Mouse (Mus musculus) kidney, postnatal 10 days (tissue): Measurements from ENCODE around the gene Cdc42.

ENCODE experiments used
- DNase-seq: peaks from one replicate; pipeline ENCODE4 v3.0.0; 2021; ENCODE audit warnings: mixed read lengths

Gene Cdc42

GRCm38 (mm10) chr4:137282584-137283406 is 74.7 kb downstream of the Cdc42 start:
- no peak for DNase-seq

DNA sequence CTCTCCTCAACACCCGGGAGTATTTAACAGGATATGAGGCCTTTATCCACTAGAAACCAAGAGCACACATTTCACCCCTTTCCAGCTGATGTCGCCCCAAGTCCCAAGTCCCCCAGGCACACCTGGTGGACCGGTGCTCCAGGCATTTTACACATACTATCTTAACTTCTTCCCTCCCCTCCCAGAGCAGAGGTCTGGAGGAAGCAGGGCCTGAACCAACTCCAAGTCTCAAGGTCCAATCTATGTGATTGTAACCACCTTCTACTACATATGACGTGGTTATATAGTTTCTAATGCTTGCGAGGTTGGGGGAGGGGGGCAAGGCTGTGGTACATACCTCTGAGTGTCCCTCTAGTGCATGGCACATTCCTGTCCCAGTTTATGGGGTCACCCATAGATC is 75.4 kb downstream of the Cdc42 start:
- DNase-seq: no peak

GRCm38 (mm10) chr4:137281273-137281672 is 76.2 kb downstream of the Cdc42 start:
- DNase-seq: no peak

DNA sequence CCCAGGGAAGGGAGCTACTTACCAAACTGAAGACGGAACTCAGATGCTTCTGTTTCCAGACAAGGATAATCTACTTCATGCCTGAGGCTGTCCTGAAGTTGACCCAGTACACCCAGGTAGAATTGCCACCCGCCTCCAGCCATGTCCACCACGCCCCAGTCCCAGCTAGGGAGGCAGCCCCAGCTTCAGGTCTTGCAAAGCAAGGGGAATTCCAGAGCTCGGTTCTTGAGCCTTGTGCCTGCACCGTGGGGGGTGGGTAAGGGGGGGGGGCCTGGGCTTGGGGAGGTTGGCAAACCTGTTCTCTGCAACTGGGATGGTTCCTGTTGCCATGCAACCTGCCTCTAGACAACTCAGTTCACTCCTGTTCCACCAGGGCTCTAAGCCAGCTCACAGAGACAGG is 78.2 kb downstream of the Cdc42 start:
- DNase-seq: no peak

- DNase-seq: no peak
Observed at GRCm38 (mm10) chr4:137278144-137279040, 79.1 kb downstream of the Cdc42 start.

DNA sequence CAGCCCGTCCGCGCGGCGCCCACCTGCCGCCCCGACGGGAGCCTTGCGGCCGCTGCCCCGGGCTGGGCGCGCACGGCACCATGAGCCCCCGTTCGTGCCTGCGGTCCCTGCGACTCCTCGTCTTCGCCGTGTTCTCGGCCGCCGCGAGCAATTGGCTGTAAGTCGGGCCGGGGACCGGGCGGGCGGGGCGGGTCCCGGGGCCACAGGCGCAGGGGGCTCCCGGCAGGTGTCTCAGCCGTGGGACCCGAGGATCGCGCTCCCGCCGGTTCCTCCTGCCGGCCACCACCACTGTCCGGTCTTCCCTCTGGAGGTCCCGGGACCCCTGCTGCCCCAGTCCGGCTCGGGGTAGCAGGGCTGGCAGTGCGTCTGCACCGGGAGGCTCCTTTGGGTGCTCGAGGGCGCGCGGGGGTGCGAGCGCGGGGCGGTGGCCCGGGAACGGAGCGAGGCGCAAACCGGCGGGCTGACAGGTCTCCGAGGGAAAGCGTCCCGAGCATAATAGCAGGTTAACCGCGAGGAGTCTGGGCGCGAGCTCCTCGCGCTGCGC is 79.8 kb downstream of the Cdc42 start:
- DNase-seq: no peak

- DNase-seq: peak; percentile 87
Observed at GRCm38 (mm10) chr4:137277166-137277513, 80.4 kb downstream of the Cdc42 start, which contains the start of gene Wnt4. Gene Wnt4 (plus strand): TSS chr4:137277489.

DNA sequence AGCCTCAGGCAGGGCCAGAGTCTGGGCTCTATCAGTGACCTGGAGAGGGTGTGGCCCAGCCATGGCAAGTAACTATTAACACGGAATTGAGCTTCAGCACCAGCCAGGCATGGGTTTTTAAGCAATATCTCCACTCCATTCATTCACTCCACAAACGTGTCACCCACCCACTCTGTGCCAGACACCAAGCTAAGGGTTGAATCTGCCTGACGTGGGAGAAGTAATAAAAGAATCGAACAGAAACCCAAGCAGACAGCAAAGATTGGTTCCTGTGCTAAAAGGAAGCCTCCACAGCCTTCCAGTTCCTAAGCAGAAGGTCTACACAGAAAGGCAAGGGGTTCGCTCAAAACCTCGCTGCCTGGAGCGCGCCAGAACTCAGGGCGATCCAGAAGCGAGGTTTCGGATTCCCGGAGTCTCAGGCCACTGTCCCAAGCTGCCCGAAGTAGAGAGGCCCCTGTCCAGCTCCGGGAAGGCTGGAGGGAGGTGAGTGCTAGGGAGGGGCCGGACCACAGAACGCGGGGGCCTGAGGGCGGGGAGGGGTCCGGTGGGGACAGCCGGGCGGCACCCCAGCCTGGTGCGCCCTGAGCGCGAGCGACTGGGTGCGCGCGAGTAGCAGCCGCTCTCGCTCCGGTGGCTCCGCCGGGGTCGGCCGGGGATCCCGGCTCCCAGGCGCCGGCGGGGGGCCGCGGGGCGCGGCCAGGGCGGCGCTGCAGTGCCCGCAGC is 80.9 kb downstream of the Cdc42 start:
- no peak for DNase-seq

GRCm38 (mm10) chr4:137274304-137274703 is 83.2 kb downstream of the Cdc42 start:
- no peak for DNase-seq

GRCm38 (mm10) chr4:137271856-137272255 is 85.7 kb downstream of the Cdc42 start:
- DNase-seq: no peak
